Mouse (Mus musculus) T-cell, adult 2 months (primary cell): ENCODE data around the gene Rxfp1.
A peak's percentile ranks its signal among the peaks of the same experiment; 100 is the strongest.
"Not testable (repeated sequence)": the region's sequence is repeated elsewhere in the genome, so short reads cannot be mapped to it uniquely, and the experiment has no call there.

ENCODE experiments used
- DNase-seq: peaks from one replicate; pipeline ENCODE4 v3.0.0; 2022; ENCODE audit warnings: low spot score

Rxfp1 gene

DNA sequence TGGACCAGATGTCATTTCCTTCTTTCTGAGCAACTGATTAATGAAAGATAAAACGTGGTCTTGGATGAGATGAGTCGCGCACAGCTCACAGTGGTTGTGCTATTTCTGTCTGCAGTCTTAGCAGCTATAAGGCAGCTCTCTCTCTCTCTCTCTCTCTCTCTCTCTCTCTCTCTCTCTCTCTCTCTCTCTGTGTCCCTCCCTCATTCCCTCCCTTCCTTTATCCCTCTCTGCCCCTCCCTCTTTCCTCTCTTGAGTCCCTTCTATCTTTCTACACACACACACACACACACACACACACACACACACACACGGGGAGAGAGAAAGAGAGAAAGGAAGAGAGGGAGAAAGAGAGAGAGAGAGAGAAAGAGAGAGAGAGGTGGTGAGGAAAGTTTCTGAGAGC is at the start of gene Rxfp1:
TSS of gene Rxfp1 (minus strand) at position 101 of the 400 bp plus-strand sequence.
- no peak for DNase-seq

DNA sequence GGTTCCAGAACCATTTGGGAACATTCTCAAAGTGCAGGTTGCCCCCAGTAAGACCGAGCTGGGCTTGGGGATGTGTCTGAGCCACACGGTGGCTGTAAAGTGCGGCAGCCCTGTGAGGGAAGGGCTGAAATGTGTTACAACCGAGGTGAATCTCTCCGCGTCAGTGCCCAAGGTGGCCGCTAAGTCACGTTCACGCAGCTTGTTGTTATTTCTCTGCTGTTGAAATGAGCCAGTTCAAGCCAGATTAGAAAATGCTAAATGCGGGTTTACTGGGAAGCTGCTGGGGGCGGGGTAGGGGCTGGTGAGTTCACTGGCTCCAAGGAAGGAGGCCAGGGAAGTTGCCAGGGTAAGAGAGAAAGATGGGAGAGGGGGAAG is 46.7 kb upstream of the Rxfp1 start:
- no peak for DNase-seq

DNA sequence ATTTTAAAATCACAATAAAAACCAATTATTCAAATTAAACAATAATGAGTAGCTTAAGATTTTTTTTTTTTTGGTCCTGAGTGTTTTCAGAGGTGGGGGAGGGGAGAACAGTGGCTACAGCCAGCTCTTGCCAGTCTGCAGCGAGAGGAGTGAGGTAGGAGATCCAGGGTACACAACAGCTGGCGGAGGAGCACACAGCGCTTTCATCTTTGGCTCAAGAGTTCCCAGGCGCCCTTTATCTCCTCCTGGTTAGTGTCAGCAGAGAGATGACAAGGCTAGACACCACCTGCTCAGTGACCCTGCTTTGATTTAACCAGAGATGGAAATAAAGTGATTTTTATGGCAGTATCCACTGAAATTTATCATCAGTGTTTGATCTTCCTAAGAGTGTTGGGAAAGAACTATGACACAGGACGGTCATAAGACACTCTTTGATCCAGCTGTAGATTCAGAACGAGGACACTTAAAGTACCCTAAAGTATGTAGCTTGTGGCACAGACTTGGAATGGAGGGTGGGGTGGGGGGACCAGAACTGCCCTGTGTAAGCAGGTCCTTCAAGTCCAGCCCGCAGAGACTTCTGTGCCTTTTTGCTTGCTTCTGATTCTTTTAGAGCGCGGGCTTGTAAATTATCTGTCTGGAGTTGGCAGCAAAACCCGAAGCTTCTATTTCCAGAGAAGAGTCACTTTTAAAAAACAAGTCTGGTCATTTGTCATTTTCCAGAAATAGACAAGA is 46.1 kb upstream of the Rxfp1 start:
- no peak for DNase-seq

DNA sequence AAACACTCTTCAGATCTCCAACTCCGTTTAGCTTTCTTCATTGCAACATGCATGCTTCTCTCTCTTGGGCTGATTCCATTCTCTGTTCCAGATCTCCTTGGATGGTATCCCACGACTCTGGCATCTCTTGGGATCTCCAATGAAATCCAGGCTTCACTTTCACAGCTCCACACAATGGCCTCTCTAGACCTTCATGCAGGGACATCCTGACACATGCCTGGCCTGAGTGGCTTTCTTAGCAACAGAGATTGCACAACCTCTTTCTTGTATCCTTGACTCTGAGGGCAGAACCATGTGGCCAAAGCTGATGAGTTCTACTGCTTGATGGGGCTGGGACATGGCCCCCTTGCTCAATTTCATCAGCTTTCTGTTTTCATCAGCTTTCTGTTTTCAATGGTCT is 35.0 kb upstream of the Rxfp1 start:
- DNase-seq = no peak

DNA sequence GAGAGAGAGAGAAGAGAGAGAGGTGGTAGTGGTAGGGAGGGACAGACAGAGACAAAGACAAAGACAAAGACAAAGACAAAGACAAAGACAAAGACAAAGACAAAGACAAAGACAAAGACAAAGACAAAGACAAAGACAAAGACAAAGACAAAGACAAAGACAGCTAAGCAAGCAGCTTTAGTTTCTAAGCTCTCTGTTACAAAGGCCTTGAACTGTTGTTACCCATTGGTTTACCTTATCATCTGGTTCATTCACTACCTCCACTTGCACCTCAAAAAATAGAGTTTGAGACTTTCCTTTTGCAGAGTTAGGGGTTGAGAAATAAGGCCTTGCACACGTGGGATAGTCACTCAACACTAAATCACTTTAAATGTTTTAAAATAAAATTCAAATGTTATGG is 16.1 kb upstream of the Rxfp1 start:
- no peak for DNase-seq

DNA sequence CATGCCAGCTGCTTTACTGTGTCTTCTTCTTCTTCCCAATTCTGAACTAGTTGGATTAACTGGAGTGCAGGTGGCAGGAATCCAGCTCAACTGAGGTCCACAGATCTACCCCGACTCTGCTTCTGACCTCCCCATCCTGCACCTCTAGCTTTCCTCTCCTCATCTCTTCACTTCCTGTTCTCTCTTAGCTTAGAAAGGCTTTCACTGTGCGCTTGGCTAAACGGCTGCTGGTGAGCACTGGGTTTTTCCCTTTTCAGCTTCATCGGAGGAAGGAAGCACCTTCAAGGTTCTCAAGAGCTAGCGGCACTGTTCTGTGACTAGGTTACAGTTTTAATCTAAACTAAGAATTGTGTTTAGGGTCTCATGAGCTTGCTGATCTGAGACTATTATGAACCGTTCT is 8.9 kb upstream of the Rxfp1 start:
- DNase-seq = no peak

DNA sequence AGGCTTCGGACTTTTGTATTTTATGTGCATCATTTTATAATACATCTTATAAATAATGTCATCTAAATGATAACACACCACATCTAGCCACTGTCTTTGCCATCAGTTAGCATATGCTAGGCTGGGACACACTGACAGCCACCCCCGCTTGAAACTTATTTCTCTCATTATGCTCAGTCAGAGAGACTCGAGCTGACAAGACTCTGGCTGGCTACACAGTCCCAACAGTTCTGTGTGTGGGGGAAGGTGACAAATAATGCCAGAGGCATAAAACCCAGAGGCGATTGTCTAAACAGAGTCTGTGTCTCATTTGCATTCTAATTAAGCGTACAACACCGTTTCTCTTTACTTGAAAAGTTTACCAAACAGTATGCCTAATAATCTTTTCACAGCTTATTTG is 7.4 kb upstream of the Rxfp1 start:
- no peak for DNase-seq

DNA sequence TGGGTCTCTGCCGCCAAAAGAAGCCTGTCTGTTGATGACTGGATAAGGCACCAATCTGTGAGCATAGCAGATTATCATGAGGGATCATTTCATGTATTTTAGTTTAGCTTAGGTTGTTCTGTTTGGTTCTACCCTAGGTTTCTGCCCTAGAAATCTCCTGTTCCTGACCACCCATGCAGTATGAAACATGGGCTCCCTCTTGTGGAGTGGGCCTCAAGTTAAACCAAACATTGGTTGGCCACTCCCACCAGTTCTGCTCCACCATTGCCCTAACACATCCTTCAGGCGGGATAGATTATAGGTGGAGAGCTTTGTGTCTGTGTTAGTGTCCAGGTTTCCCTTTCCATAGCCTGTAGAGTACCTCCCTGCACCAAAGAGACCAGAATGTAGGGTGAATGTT is 6.7 kb upstream of the Rxfp1 start:
- DNase-seq = no peak

DNA sequence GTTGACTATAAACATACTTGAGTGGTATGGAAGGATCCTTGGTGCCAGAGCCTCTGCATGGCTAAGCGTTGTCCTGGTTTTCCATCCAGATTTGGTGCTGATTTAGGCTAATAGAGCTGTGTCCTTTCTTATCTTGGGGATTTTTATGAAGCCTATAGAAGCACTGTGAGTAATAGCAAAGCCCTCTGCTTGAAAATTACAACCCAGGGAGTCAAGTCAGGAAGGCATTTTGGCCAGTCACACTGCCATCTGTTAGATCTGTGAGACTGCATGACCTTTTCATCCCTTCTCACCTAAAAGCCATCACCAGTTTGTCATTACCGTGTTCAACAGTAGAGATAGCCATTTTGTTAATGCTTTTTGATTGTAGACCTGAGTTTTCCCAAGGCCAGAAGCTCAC is 2.7 kb upstream of the Rxfp1 start:
- DNase-seq = no peak

DNA sequence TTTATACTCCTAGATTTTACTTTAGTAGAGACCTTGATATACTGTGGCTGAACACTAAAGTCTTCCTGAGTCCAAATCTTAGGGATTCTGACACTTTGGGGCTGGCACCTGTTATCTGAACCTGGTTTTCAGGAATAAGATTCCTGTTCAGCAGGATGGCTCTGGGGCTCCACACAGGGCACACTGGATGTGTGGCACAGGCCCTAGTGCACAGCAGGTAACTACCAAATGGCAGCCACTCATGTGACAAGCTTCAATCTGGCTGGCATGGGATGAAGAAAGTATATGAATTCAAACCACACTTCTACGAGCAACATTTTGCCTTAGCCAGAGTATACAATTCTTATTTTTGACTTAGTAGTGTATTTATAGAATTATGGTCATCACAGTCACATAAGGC is 771 bp upstream of the Rxfp1 start:
- DNase-seq = no peak

DNA sequence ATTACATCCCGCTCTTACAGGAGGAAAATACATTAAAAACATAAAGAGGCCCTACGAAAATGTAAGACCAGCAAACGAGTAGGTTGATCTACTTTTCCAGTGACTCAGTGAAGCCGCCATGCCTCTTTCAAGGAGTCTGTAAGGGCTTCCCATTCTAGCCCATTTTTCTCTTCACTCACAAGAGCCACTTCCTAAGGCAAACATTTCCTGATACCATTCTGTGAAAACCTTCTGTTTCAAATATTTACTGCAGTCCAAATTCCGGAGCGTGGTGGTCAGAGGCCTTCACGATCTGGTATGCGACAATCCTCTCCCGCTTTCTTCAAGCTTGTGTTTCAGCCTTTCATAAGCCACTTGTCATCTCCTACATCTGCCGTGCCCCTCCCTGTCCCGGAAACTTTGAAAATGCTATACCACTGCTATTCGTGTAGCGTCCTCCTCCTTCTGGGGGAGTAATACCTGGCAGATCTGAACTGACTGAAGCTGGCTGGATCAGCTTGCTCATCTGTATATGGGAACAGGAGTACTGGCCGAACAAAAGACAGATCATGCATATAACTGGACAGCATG is 11.1 kb downstream of the Rxfp1 start:
- DNase-seq = no peak

DNA sequence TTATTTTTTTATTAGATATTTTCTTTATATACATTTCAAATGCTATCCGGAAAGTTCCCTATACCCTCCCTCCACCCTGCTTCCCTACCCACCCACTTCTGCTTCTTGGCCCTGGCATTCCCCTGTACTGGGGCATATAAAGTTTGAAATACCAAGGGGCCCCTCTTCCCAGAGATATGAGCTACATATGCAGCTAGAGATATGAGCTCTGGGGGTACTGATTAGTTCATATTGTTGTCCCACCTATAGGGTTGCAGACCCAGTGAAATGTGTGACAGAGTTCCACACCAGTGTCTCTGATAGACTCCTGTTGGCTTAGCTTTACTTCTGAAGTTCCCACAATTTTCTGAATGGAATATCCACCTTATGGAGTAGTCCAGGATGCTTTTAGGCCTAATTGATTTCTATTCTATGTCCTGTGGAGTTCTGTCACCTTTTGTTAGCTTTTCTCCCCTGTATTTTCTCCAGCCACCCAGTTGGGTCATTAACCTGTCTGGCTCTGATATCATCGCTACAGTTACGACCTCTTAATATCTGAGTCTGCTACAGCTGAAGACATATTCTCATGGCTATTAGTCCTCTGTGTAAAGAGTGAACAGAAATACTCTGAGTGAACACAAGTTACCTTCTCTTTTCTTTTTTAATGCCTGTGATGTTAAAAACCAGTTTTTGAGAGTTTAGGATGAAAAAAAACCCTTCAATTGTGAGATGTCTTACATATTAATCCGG is 16.8 kb downstream of the Rxfp1 start:
- DNase-seq = no peak

DNA sequence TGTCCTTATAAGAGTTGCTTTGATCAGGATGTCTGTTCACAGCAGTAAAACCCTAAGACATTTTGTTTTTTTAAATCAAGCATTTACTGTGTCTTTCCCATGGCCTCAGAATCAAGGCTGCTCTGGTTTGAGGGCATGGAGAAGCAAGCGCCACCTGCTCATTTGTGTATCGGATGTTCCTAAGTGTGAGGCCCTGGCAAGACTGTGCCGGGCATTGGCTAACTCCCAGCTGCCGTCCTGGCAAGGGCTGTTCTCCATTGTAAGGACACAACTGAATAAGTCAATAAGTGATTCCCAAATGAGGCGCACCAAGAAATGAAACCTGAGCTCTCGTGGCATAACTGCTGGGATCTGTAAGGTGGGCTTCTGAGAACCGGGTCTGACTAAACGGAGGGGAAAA is 31.2 kb downstream of the Rxfp1 start:
- DNase-seq = no peak

DNA sequence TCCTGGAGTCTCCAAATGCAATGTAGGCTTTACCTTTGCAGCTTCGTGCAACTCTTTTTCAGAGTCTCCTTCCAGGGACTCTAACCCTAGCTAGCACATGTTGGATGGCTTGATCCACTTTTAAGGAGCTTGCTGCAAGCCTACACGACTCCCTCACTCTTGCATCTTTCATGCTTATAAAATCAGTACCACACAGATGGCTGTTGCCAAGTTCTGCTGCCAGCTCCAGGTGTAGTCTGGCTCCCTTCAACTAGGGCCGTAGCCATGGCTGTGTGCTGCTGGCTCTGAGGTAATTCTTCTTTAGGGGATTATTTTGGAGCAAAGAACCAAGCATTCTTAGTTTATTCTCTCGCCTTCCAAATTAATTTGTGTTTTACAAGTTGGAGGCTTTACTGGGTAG is 34.5 kb downstream of the Rxfp1 start:
- no peak for DNase-seq

DNA sequence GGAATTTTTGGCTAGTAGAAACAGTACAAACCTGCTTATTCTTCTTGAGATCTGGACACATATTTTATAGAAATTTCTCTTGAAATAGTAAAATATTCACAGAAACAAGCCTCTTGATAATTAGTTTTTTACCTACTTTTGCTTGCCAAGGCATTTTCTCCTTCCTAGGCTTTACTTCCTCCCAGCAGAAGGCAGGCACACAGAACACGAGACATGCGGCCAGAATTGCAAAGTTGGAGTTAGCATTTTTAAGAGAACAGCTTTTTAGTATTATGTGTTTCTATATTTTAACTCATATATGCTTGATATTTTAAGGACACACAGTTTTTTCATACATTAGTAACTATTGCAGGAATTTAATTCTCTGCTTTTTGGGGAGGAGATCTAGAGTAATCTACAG is 45.7 kb downstream of the Rxfp1 start:
- DNase-seq = no peak

DNA sequence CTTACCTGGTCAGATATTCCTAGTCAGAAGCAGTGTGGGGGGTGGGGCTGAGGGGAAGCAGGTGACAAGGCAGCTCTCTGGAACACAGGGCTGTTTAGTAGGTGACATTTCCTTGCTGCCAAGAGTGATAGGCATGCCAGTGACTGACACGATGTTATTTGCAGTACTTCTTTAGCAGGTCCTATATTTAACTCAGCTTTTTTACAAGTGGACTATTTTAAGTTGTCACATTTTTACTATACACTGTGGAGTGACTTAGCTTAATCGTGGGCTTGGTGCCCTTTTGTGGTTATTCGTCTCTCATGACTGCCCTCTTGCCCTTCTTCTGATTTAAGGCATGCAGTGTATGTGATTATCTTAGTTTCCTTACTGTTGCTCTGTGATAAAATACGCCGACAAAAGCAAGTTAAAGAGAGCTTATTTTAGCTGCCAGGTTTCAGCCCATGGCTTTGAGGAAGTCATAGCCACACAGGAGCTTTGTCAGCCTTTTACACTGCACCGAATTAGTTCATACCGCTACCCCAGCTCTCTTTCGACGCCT is 47.5 kb downstream of the Rxfp1 start:
- no peak for DNase-seq

DNA sequence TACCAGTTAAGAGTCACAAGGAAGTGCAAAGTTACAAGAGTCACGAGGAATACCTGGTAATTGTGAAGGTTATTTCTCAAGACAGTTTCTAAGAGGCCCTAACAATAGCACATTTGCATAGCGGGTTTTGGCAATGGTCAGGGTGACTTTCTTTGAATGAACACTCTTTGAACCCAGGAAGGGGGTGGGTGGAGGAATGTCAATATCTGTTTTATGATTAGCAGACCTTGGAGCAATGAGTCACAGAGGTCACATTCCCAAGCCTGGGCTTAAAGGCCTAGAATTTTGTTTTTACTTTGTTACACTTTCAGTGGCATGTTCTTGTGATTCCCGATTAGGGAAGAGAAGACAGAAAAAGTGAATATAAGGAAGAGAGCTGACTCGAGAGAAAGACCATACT is 49.6 kb downstream of the Rxfp1 start:
- DNase-seq = not testable (repeated sequence)

DNA sequence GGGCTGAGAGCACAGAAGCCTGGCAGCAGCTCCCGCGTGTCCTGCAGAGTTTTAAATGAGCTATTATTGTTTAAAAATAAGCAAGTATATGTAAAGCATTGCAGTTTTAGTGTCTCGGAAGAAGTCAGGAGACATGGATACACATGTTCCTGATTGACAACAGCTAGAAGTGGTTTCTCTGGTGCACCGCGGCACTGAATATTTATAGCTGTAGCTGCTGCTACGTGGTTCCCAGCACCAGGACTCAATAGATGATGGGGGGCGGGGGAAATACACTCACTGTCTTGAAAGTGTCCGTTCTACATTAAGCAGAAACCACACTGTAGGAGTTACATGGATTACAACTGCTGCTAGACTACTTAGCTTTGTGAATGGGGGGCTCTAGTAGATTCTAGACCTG is 54.2 kb downstream of the Rxfp1 start:
- DNase-seq = no peak

DNA sequence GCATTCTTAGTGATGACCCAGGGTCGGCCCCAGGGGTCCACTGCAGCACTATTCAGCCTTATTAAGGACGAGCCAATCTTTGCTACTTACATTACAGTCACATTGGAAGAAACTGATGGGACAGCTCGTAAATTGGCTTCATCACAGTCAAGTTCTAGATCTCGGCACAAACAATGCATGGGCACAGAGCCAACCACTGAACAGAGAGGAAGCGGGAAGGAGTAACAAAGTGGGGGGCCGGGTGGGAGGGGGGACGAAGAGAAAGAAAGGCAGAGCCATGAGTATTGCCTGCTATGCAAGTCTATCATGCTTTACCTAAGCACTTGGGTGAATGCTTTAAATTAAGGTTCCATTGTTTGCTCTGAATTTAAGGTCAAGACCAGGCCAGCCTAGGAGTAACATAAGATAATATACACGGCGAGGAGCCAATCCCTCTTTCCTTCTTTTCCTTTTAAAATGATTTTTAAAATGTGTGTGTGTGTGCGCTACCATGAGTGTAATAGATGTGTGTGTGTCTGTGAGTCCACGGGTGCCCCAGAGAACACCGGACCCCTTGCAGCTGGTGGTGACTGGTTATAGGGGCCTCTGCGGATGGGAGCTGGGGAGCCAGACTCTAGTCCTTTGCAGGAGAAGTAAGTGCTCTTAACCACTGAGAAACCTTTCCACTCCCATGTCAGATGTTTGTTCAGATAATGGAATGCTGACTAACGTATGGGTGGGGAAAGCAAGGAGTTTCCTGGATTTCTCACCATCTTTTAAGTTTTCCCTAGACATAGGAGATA is 55.1 kb downstream of the Rxfp1 start:
- DNase-seq = no peak

DNA sequence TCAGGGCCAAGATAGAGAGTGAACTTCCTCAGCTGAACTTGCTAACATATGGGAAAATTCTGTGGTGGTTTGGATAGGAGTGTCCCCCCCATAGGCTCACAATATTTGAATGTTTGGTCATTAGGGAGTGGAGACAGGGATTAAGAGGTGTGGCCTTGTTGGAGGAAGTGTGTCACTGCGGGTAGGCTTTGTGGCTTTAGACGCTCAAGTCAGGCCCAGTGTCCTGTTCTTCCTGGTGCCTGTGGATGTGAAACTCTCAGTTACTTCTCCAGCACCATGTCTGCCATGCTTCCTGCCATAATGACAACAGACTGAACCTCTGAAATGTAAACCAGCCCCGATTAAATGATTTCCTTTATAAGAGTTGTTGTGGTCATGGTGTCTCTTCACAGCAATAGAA is 61.3 kb downstream of the Rxfp1 start:
- no peak for DNase-seq

DNA sequence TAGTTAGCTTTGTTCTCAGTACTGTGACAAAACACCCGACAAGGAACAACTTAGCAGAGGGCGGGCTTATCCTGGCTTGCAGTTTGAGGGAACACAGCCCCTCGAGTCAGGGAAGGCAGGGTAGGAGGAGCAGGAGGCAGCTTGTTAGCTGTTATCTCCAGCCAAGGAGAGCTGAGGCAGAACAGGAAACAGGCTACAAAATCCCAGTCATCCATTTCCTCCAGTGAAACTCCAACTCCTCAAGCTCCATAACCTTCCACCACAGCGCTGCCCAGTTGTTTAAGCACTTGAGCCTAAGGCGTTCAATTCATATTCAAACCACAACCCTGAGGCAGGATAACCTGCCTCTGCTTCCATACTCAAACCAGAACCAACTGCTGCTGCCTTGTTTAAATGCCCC is 63.0 kb downstream of the Rxfp1 start:
- no peak for DNase-seq

DNA sequence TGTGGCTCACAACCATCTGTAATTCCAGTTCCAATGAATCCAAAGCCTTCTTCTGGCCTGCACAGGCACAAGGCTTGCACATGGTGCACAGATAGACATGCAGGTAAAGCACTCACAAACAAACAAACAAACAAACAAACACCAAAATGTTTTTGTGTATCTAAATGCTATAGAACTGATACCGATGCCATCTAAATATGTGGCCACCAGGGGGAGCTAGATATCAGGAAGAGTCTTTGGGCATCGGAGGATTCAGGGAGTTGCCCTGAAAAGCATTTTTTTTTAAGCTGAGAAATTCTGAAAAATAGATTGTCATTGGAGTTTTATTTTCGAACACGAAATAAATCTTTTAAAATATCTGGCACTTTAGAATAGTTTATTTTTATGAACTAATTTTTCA is 64.6 kb downstream of the Rxfp1 start:
- peak; percentile 14 for DNase-seq

DNA sequence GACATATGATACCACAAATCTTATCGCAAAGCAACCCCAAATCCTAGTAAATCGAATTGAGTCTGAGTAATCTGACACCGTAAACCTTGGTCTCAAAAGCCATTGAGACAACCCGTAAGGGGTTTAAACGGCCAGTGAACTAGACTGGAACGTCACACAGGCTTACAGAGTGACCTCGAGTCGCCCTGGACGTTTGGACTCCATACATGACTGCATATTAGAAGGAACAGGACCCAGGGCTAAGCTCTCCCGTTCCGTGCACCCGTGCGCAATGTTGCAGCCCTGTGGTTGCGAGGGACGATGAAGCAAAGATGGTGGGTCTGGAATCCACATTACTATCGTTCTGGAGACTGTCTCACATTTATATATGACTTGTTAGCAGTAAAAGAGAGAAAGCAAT is 65.5 kb downstream of the Rxfp1 start:
- DNase-seq = no peak
